ENCODE assay signal across 11 mouse cellular contexts in the genomic region with DNA sequence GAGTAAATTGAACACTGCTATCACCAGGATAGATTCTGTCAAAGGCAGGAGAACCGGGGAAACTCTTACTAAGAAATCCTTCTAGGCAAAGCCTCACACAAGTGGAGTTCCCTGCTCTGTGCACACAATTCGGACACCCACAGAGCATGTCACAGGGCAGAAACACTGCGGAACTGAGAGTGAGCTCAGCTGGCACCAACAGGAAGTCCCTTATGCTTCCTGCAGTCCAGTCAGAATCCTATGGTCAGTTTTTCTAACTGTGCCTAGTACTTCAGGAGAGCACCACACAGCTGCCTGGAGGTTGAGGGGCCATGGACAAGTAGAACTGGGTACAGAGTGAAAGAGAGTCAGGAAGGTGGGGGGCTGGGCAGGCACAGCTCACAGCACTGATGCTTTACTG. TPM values are rescaled to one million over a fixed set of nuclear protein-coding genes. Genes with fewer than 3 reads are reported as not detected.
DNase-seq lines count a peak whose midpoint lies in the region; ATAC-seq and TF ChIP-seq lines count a peak whose summit lies in the region.
"Had no signal": no experiment of that assay in that cellular context is flagged by ENCODE, and none has a peak within 500 bp of the region (broad histone marks: within the 10 kb centered on the region; RNA-seq: fewer than 3 reads in every experiment).

No protein-coding gene starts in this region.

- no peak for DNase-seq in heart, postnatal 36 days
- no peak for DNase-seq in midbrain, postnatal 0 days (ENCODE audit: low spot score)
- DNase-seq in heart, postnatal 0 days (ENCODE audit: low spot score), result no peak
- DNase-seq in spleen, postnatal 36 days (ENCODE audit: low spot score in 2 of 2), result peak; percentile 64 to 65
- no peak for DNase-seq in kidney, adult 9 months
- no peak for DNase-seq in thymus, postnatal 10 days (ENCODE audit: low spot score in 2 of 2)
- DNase-seq: kidney, postnatal 36 days; lung, adult 18-20 months; thymus, postnatal 14 days had no signal

- H3K4me3 ChIP-seq in heart, embryonic 16.5 days (ENCODE audit: low read length), result no peak overlapping the region
- no peak overlapping the region for H3K4me3 ChIP-seq in midbrain, embryonic 16.5 days (ENCODE audit: low read depth, low read length)
- no peak overlapping the region for H3K4me3 ChIP-seq in midbrain, postnatal 0 days (ENCODE audit: low read depth, low read length)
- no peak overlapping the region for H3K4me3 ChIP-seq in heart, postnatal 0 days (ENCODE audit: low read depth, low read length)

- no peak for TF ChIP-seq CTCF in midbrain, postnatal 0 days (IDR thresholded peaks at IDR 0.05)
- TF ChIP-seq CTCF in heart, postnatal 0 days (IDR thresholded peaks at IDR 0.05; ENCODE audit: low read depth), result no peak

- 0 out of 2 replicates have a peak overlapping the region, but pooled peaks have one; percentile 6 for H3K27ac ChIP-seq in heart, embryonic 16.5 days (ENCODE audit: low read length)
- H3K27ac ChIP-seq in midbrain, embryonic 16.5 days (ENCODE audit: low read length), result peak overlapping the region; percentile 35; the same call in 1 of the 2 replicates
- H3K27ac ChIP-seq in midbrain, postnatal 0 days (ENCODE audit: low read depth, low read length), result no peak overlapping the region
- peak overlapping the region; percentile 28; the same call in 1 of the 2 replicates for H3K27ac ChIP-seq in heart, postnatal 0 days (ENCODE audit: low read depth)

- no peak for TF ChIP-seq EP300 in heart, postnatal 0 days (IDR thresholded peaks at IDR 0.05; ENCODE audit: low read depth)

- no peaks in the 10 kb centered on the region for H3K27me3 ChIP-seq in heart, embryonic 16.5 days (ENCODE audit: control insufficient read depth, insufficient read depth, low read length)
- no peaks in the 10 kb centered on the region for H3K27me3 ChIP-seq in midbrain, embryonic 16.5 days (ENCODE audit: control insufficient read depth, insufficient read depth, low read depth, low read length)
- H3K27me3 ChIP-seq in midbrain, postnatal 0 days (ENCODE audit: insufficient read depth, low read length), result no peaks in the 10 kb centered on the region
- no peaks in the 10 kb centered on the region for H3K27me3 ChIP-seq in heart, postnatal 0 days (ENCODE audit: control insufficient read depth, insufficient read depth, low read length)

- H3K9me3 ChIP-seq in heart, embryonic 16.5 days (replicated peaks; ENCODE audit: control insufficient read depth, low read length), result no peaks in the 10 kb centered on the region
- no peaks in the 10 kb centered on the region for H3K9me3 ChIP-seq in midbrain, embryonic 16.5 days (replicated peaks; ENCODE audit: control insufficient read depth, low read length, poor library complexity, severe bottlenecking)
- no peaks in the 10 kb centered on the region for H3K9me3 ChIP-seq in midbrain, postnatal 0 days (ENCODE audit: low read length)
- H3K9me3 ChIP-seq in heart, postnatal 0 days (replicated peaks; ENCODE audit: control insufficient read depth, low read length), result no peaks in the 10 kb centered on the region

- H3K36me3 ChIP-seq in heart, embryonic 16.5 days (ENCODE audit: control insufficient read depth, insufficient read depth), result no peaks in the 10 kb centered on the region
- no peaks in the 10 kb centered on the region for H3K36me3 ChIP-seq in midbrain, embryonic 16.5 days (ENCODE audit: control insufficient read depth, insufficient read depth, low read length)
- H3K36me3 ChIP-seq in midbrain, postnatal 0 days (ENCODE audit: insufficient read depth, low read length), result no peaks in the 10 kb centered on the region
- H3K36me3 ChIP-seq in heart, postnatal 0 days (replicated peaks; ENCODE audit: control insufficient read depth, insufficient read depth, low read length), result no peaks in the 10 kb centered on the region

- H3K4me2 ChIP-seq in heart, embryonic 16.5 days (ENCODE audit: low read depth, low read length), result no peak overlapping the region
- no peak overlapping the region for H3K4me2 ChIP-seq in midbrain, embryonic 16.5 days (ENCODE audit: low read length)
- H3K4me2 ChIP-seq in midbrain, postnatal 0 days (ENCODE audit: low read depth, low read length, poor library complexity, severe bottlenecking), result no peak overlapping the region
- H3K4me2 ChIP-seq in heart, postnatal 0 days (ENCODE audit: low read depth, low read length), result no peak overlapping the region

- intact Hi-C loops in heart, postnatal 36 days (cut with DNase I), result no loop called here

- peaks cover 94% of the 10 kb centered on the region for H3K4me1 ChIP-seq in heart, embryonic 16.5 days (ENCODE audit: control insufficient read depth, insufficient read depth, low read length)
- H3K4me1 ChIP-seq in midbrain, embryonic 16.5 days (ENCODE audit: control insufficient read depth, insufficient read depth, low read length), result peaks cover 72% of the 10 kb centered on the region
- peaks cover 34% of the 10 kb centered on the region for H3K4me1 ChIP-seq in midbrain, postnatal 0 days (ENCODE audit: insufficient read depth, low read length)
- peaks cover 78% of the 10 kb centered on the region for H3K4me1 ChIP-seq in heart, postnatal 0 days (ENCODE audit: control insufficient read depth, insufficient read depth)

- WGBS in heart, embryonic 16.5 days, result 51% methylated on average over 3 of the region's 3 CpGs
- 55% methylated on average over 3 of the region's 3 CpGs for WGBS in midbrain, embryonic 16.5 days
- 45% methylated on average over 3 of the region's 3 CpGs for whole genome bisulfite sequencing in midbrain, postnatal 0 days
- 55% methylated on average over 3 of the region's 3 CpGs for WGBS in heart, postnatal 0 days

- ATAC-seq in heart, embryonic 16.5 days (replicated peaks; ENCODE audit: extremely low read depth, insufficient read depth, low FRiP score), result no peak
- no peak for ATAC-seq in midbrain, embryonic 16.5 days
- ATAC-seq in midbrain, postnatal 0 days (ENCODE audit: low FRiP score), result no peak
- no peak for ATAC-seq in heart, postnatal 0 days (ENCODE audit: insufficient read depth, low read depth)

- H3K9ac ChIP-seq in heart, embryonic 16.5 days (ENCODE audit: low read length), result 0 out of 2 replicates have a peak overlapping the region, but pooled peaks have one; percentile 8
- no peak overlapping the region for H3K9ac ChIP-seq in midbrain, embryonic 16.5 days (ENCODE audit: low read depth, low read length)
- no peak overlapping the region for H3K9ac ChIP-seq in midbrain, postnatal 0 days (replicated peaks; ENCODE audit: low read length, poor library complexity, severe bottlenecking)
- no peak overlapping the region for H3K9ac ChIP-seq in heart, postnatal 0 days (replicated peaks; ENCODE audit: low read depth, low read length)

RNA-seq across cellular contexts. Expression of a gene that starts 41.7 kb away (rescaled TPM):
- polyA plus RNA-seq in heart, embryonic 16.5 days (2015; fragmentation: Nextera tagmentation; extraction: Ambion mirVana), result 19.9 and 24.4 TPM in 2 replicates
- 10 to 100 TPM; 36.4 to 40.7 TPM for total RNA-seq in heart, postnatal 36 days (2021)
- 21.7 and 26.2 TPM in 2 replicates for polyA plus RNA-seq in midbrain, embryonic 16.5 days (2015; fragmentation: Nextera tagmentation; extraction: Ambion mirVana)
- 52.6 and 53.7 TPM in 2 replicates for total RNA-seq in midbrain, postnatal 0 days (2014; rRNA removed)
- 8.8 and 10.1 TPM in 2 replicates for polyA plus RNA-seq in midbrain, postnatal 0 days (2015; fragmentation: Nextera tagmentation; extraction: Ambion mirVana)
- total RNA-seq in heart, postnatal 0 days (2014; rRNA removed; ENCODE audit: low replicate concordance), result 65.8 and 66.1 TPM in 2 replicates
- polyA plus RNA-seq in heart, postnatal 0 days (2015; fragmentation: Nextera tagmentation; extraction: Ambion mirVana), result 12.3 and 13.6 TPM in 2 replicates

Comparison
In these comparisons a context has a peak if more than half of its experiments do, and no peak if none do; other contexts are left out.
1. DNase-seq: peak in spleen, postnatal 36 days (2 of 2); none in heart, postnatal 36 days (0 of 2), midbrain, postnatal 0 days (single experiment), heart, postnatal 0 days (single experiment), kidney, adult 9 months (single experiment) and thymus, postnatal 10 days (0 of 2).